Mouse (Mus musculus) hindbrain, postnatal 0 days (tissue): Measurements from ENCODE around the gene 2010111I01Rik. TPM values are rescaled to one million over a fixed set of nuclear protein-coding genes. Genes with fewer than 3 reads are reported as not detected.

ENCODE experiments used
- ATAC-seq: fragments of 200-750 bp; cut with Nextera tagmentation; 2 replicates; pipeline ENCODE4 v1.8.0; 2017; ENCODE audit warnings: mild to moderate bottlenecking, moderate TSS enrichment, moderate library complexity
- DNase-seq: peaks from one replicate; pipeline ENCODE4 v3.0.0-alpha.2; 2015; ENCODE audit warnings: low spot score
- H3K27ac ChIP-seq: fragments of 300-500 bp; sonication (generic); 2 replicates; pipeline ENCODE4 v1.5.1; 2014; ENCODE audit warnings: mild to moderate bottlenecking
- H3K27me3 ChIP-seq: fragments of 300-500 bp; sonication (generic); 2 replicates; pipeline ENCODE4 v1.6.1; 2014; ENCODE audit warnings: low read length, mixed read lengths; ENCODE audit not compliant: insufficient read depth
- H3K36me3 ChIP-seq: fragments of 300-500 bp; sonication (generic); 2 replicates; pipeline ENCODE4 v1.6.1; 2014; ENCODE audit warnings: low read length, mixed read lengths; ENCODE audit not compliant: insufficient read depth
- H3K4me1 ChIP-seq: fragments of 300-500 bp; sonication (generic); 2 replicates; pipeline ENCODE4 v1.6.1; 2014; ENCODE audit warnings: antibody characterized with exemption, low read length, mixed read lengths; ENCODE audit not compliant: insufficient read depth
- H3K4me2 ChIP-seq: fragments of 300-500 bp; sonication (generic); 2 replicates; pipeline ENCODE4 v1.6.1; 2014; ENCODE audit warnings: low read depth, mild to moderate bottlenecking, low read length, moderate library complexity, mixed read lengths
- H3K4me3 ChIP-seq: fragments of 300-500 bp; sonication (generic); 2 replicates; pipeline ENCODE4 v1.5.1; 2014; ENCODE audit warnings: low read length
- H3K9ac ChIP-seq: fragments of 300-500 bp; sonication (generic); replicated peaks from 2 replicates; pipeline ENCODE4 v1.6.1; 2014; ENCODE audit warnings: mild to moderate bottlenecking, low read length, moderate library complexity, mixed read lengths
- H3K9me3 ChIP-seq: fragments of 300-500 bp; sonication (generic); 2 replicates; pipeline ENCODE4 v1.6.1; 2016; ENCODE audit warnings: low read length, mixed read lengths
- CTCF ChIP-seq: IDR thresholded peaks from 2 replicates; pipeline ENCODE4 v1.5.1; 2016; ENCODE audit warnings: antibody characterized with exemption, control low read depth, low read depth
- WGBS: fragments of 180-500 bp; shearing (Covaris S2); extraction: QIAGEN DNeasy Blood & Tissue Kit; methylation state at CpG from one replicate; pipeline ENCODE4 v1.1.7; 2014; 5-methylcytosine and 5-hydroxymethylcytosine counted together
- polyA plus RNA-seq: library from polyadenylated mRNA; unstranded; fragments of >200 nt; fragmentation: Nextera tagmentation; extraction: Ambion mirVana; gene quantifications from 2 replicates; pipeline ENCODE4 v1.2.1, GENCODE M21; 2015
- total RNA-seq: library from RNA; depleted of rRNA; stranded (reverse); fragments of >200 nt; gene quantifications from 2 replicates; pipeline ENCODE4 v1.2.3, GENCODE M21; 2014

Gene 2010111I01Rik
- total and polyA plus RNA-seq, 2 experiments from 2014 or later = 15.9 to 29.8 TPM

GRCm38 (mm10) chr13:63319814-63320213 is 355.1 kb downstream of the 2010111I01Rik start:
- Histone ChIP-seq H3K4me2 (no peak overlapping the region), H3K36me3 (no peaks in the 10 kb centered on the region), H3K27ac (no peak overlapping the region), H3K9ac (no peak overlapping the region), H3K27me3 (no peaks in the 10 kb centered on the region), H3K4me3 (no peak overlapping the region), H3K4me1 (no peaks in the 10 kb centered on the region), H3K9me3 (no peaks in the 10 kb centered on the region)
- DNase-seq (no peak), ATAC-seq (no peak)
- 94% methylated on average over 7 of the region's 7 CpGs for WGBS
- no peak for TF ChIP-seq CTCF

GRCm38 (mm10) chr13:63321689-63322088 is 357.0 kb downstream of the 2010111I01Rik start:
- 80% methylated on average over 5 of the region's 5 CpGs for WGBS
- DNase-seq (no peak), ATAC-seq (no peak)

DNA sequence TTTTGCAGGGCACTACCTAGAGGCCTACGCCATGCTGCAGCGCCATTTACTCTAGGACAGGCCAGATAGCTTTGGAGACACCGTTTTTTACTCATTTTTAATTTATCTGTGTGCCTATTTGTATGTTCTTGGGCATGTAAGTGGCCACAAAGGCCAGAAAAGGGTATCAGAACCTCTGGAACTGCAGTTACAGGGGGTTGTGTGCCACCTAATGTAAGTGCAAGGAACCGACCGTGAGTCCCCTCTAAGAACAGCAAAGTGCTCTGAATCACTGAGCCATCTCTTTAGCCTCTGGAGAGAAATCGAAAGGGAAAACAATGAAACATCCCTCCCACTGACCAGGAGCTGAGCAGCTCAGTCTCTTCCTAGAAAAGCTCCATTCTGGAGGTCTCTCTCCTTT is 358.1 kb downstream of the 2010111I01Rik start:
- no peak overlapping the region for H3K9ac ChIP-seq
- H3K27ac ChIP-seq = no peak overlapping the region
- no peak overlapping the region for H3K4me3 ChIP-seq
- ATAC-seq = no peak
- H3K27me3 ChIP-seq = no peaks in the 10 kb centered on the region
- H3K4me2 ChIP-seq = no peak overlapping the region
- no peaks in the 10 kb centered on the region for H3K9me3 ChIP-seq
- H3K4me1 ChIP-seq = no peaks in the 10 kb centered on the region
- H3K36me3 ChIP-seq = no peaks in the 10 kb centered on the region
- TF ChIP-seq CTCF = no peak
- 76% methylated on average over 6 of the region's 6 CpGs for WGBS
- DNase-seq = no peak

More at GRCm38 (mm10) chr13:63321689-63322088, 357.0 kb downstream of the 2010111I01Rik start:
- Histone ChIP-seq H3K36me3 (no peaks in the 10 kb centered on the region), H3K27ac (no peak overlapping the region), H3K27me3 (no peaks in the 10 kb centered on the region), H3K4me2 (no peak overlapping the region), H3K4me1 (no peaks in the 10 kb centered on the region), H3K9me3 (no peaks in the 10 kb centered on the region), H3K9ac (no peak overlapping the region), H3K4me3 (no peak overlapping the region)
- TF ChIP-seq CTCF = no peak

DNA sequence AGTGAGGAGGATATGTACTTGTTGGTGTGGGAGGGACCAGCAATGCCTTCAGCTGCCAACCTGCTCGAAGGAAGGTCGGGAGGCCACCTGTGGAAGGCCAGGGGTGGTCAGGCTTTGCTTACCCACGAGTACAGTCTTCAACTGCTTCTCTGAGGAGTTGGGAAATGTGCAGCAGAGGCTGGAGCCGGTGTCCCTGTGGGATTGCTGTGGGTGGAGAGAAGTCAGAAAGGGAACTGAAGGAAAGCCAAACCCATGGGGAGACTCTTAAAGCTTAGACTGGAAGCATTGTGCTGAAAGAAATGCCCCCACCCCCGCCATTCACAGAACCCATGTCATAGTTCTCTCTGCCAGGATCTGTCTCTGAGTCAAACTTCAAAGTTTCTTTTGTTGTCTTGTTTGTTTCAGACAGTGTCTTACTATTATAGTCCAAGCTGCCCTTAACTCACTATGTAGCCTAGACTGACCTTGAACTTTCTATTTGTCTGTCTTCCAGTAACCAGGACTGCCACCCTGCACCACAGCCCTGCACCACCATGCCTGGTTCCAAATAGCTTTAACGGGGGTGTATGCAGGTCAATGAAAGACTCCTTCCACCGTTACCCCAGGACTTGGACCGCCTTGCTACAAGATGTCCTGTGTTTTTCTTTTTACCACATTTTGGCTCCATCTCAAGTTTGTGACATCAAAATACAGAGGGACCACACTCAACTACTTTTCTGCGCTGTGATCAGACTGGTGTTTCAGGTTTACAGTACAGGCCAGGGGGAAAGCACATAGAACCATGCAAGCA is 358.8 kb downstream of the 2010111I01Rik start:
- 57% methylated on average over 9 of the region's 9 CpGs for WGBS
- Histone ChIP-seq H3K27ac (no peak overlapping the region), H3K4me1 (no peaks in the 10 kb centered on the region), H3K4me2 (no peak overlapping the region), H3K4me3 (no peak overlapping the region), H3K27me3 (no peaks in the 10 kb centered on the region), H3K9ac (no peak overlapping the region), H3K9me3 (no peaks in the 10 kb centered on the region), H3K36me3 (no peaks in the 10 kb centered on the region)
- ATAC-seq (peak; percentile 48; the same call in 1 of the 2 replicates), DNase-seq (peak; percentile 33)
- no peak for TF ChIP-seq CTCF

DNA sequence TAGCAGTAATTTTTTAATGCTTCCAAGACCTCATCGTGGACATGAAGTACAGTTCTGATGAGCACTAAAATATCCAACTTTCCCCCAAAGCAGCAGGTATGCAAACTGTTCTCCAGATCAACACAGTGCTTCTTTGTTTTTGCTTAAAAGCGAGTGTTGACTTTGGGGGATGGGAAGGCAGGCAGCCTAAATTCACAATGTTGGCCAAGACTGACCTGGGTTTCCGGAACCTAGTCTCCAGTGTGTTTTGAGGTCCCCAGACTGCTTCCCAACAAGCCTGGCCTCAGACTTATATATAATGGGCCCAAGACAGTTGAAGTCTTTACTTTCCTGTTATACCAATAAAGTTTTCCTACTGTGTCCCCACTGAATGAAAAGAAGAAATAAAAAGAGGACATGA is 359.6 kb downstream of the 2010111I01Rik start:
- Histone ChIP-seq H3K27me3 (no peaks in the 10 kb centered on the region), H3K4me1 (no peaks in the 10 kb centered on the region), H3K4me2 (no peak overlapping the region), H3K9ac (no peak overlapping the region), H3K4me3 (no peak overlapping the region), H3K36me3 (no peaks in the 10 kb centered on the region), H3K27ac (no peak overlapping the region), H3K9me3 (no peaks in the 10 kb centered on the region)
- ATAC-seq (no peak), DNase-seq (no peak)
- WGBS = 58% methylated on average over 3 of the region's 3 CpGs
- no peak for TF ChIP-seq CTCF

- no peak overlapping the region for H3K9ac ChIP-seq
- no peaks in the 10 kb centered on the region for H3K27me3 ChIP-seq
- no peak for TF ChIP-seq CTCF
- H3K4me3 ChIP-seq = no peak overlapping the region
- no peaks in the 10 kb centered on the region for H3K4me1 ChIP-seq
- WGBS = 81% methylated on average over 10 of the region's 10 CpGs
- no peaks in the 10 kb centered on the region for H3K9me3 ChIP-seq
- H3K36me3 ChIP-seq = no peaks in the 10 kb centered on the region
- H3K4me2 ChIP-seq = no peak overlapping the region
- ATAC-seq = no peak
- H3K27ac ChIP-seq = no peak overlapping the region
- no peak for DNase-seq
These were observed 360.5 kb downstream of the 2010111I01Rik start for GRCm38 (mm10) chr13:63324978-63325848.
